Mouse (Mus musculus) stomach, embryonic 16.5 days (tissue): ENCODE data around the gene Defb36. TPM values are rescaled to one million over a fixed set of nuclear protein-coding genes. Genes with fewer than 3 reads are reported as not detected.

Experiments used
- ATAC-seq: fragments of 200-750 bp; cut with Nextera tagmentation; 2 replicates; pipeline ENCODE4 v1.8.0; 2017; ENCODE audit warnings: moderate number of reproducible peaks, moderate TSS enrichment; ENCODE audit not compliant: insufficient read depth, low FRiP score
- H3K27ac ChIP-seq: fragments of 300-500 bp; sonication (generic); 2 replicates; pipeline ENCODE4 v1.5.1; 2014; ENCODE audit warnings: low read length
- H3K27me3 ChIP-seq: fragments of 300-500 bp; sonication (generic); 2 replicates; pipeline ENCODE4 v1.6.1; 2014; ENCODE audit warnings: low read length, control low read depth, mixed read lengths; ENCODE audit not compliant: control insufficient read depth, insufficient read depth
- H3K36me3 ChIP-seq: fragments of 300-500 bp; sonication (generic); 2 replicates; pipeline ENCODE4 v1.6.1; 2014; ENCODE audit warnings: low read length; ENCODE audit not compliant: control insufficient read depth, insufficient read depth
- H3K4me1 ChIP-seq: fragments of 300-500 bp; sonication (generic); 2 replicates; pipeline ENCODE4 v1.6.1; 2014; ENCODE audit warnings: low read length, control low read depth, mixed read lengths; ENCODE audit not compliant: control insufficient read depth, insufficient read depth
- H3K4me2 ChIP-seq: fragments of 300-500 bp; sonication (generic); 2 replicates; pipeline ENCODE4 v1.6.1; 2014; ENCODE audit warnings: low read depth, low read length, mixed read lengths
- H3K4me3 ChIP-seq: fragments of 300-500 bp; sonication (generic); replicated peaks from 2 replicates; pipeline ENCODE4 v1.5.1; 2014; ENCODE audit warnings: mild to moderate bottlenecking, low read length
- H3K9ac ChIP-seq: fragments of 300-500 bp; sonication (generic); 2 replicates; pipeline ENCODE4 v1.6.1; 2014; ENCODE audit warnings: low read length
- H3K9me3 ChIP-seq: fragments of 300-500 bp; sonication (generic); replicated peaks from 2 replicates; pipeline ENCODE4 v1.6.1; 2016; ENCODE audit warnings: low read length, control low read depth; ENCODE audit not compliant: control insufficient read depth
- WGBS: fragments of 180-500 bp; shearing (Covaris S2); extraction: QIAGEN DNeasy Blood & Tissue Kit; methylation state at CpG from one replicate; pipeline ENCODE4 v1.1.7; 2014; 5-methylcytosine and 5-hydroxymethylcytosine counted together
- polyA plus RNA-seq: library from polyadenylated mRNA; unstranded; fragments of >200 nt; fragmentation: Nextera tagmentation; extraction: Ambion mirVana; gene quantifications from 2 replicates; pipeline ENCODE4 v1.2.1, GENCODE M21; 2015

Defb36 gene
- polyA plus RNA-seq, 1 experiment from 2014 or later = not detected

DNA sequence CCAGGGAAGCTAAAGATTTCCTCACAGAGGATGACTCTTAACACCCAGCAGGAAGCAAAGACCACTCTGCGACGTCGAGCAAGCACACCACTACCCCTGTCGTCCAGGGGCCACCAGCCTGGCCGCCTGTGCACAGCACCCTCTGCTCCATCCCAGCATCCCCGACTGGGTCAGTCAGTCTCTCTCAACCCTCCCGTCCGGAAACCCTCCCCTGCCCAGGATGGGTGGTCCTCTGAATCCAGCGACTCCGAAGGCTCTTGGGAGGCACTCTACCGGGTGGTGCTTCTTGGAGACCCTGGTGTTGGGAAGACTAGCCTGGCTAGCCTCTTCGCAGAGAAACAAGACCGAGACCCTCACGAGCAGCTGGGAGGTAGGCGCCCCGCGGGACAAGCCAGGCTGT is 23.9 kb downstream of the Defb36 start:
- WGBS = 48% methylated on average over 17 of the region's 17 CpGs
- no peaks in the 10 kb centered on the region for H3K9me3 ChIP-seq
- no peak for ATAC-seq
- H3K4me1 ChIP-seq = peaks cover 13% of the 10 kb centered on the region
- peak overlapping the region; percentile 68 for H3K4me2 ChIP-seq
- peak overlapping the region; percentile 66; the same call in 1 of the 2 replicates for H3K27ac ChIP-seq
- peaks cover 14% of the 10 kb centered on the region for H3K27me3 ChIP-seq
- H3K4me3 ChIP-seq = peak overlapping the region; percentile 62
- no peaks in the 10 kb centered on the region for H3K36me3 ChIP-seq
- peak overlapping the region; percentile 76 for H3K9ac ChIP-seq

DNA sequence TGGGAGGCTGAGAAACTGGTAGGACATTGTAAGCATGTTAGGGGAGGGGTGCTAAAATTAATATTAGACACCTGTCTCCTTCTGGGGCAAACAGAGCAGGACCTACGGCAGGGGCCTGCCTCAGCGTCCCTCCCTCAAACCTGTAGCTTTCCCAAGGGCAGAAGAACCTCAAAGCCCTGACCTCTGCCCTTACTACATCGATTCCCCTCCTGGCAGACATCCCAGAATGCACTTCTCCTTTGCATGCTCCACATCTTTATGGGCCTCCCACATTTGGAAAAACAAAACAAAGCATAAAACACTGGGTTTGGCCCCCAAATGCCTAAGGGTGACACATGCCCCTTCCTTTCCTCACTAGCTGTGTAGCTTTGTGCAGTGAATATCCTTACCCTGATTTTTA is 25.1 kb downstream of the Defb36 start:
- no peak overlapping the region for H3K27ac ChIP-seq
- 34% methylated on average over 3 of the region's 3 CpGs for WGBS
- no peaks in the 10 kb centered on the region for H3K9me3 ChIP-seq
- H3K36me3 ChIP-seq = no peaks in the 10 kb centered on the region
- H3K9ac ChIP-seq = no peak overlapping the region
- peak overlapping the region; percentile 62; the same call in 1 of the 2 replicates for H3K4me3 ChIP-seq
- peak overlapping the region; percentile 68 for H3K4me2 ChIP-seq
- peaks cover 14% of the 10 kb centered on the region for H3K27me3 ChIP-seq
- ATAC-seq = no peak
- H3K4me1 ChIP-seq = peaks cover 21% of the 10 kb centered on the region

GRCm38 (mm10) chr2:152629904-152630303 is 25.8 kb downstream of the Defb36 start:
- H3K4me2 ChIP-seq = no peak overlapping the region
- no peak overlapping the region for H3K4me3 ChIP-seq
- ATAC-seq = no peak
- H3K4me1 ChIP-seq = peaks cover 21% of the 10 kb centered on the region
- H3K36me3 ChIP-seq = no peaks in the 10 kb centered on the region
- peaks cover 14% of the 10 kb centered on the region for H3K27me3 ChIP-seq
- no peak overlapping the region for H3K27ac ChIP-seq
- 75% methylated on average over 6 of the region's 6 CpGs for WGBS
- H3K9me3 ChIP-seq = no peaks in the 10 kb centered on the region
- no peak overlapping the region for H3K9ac ChIP-seq

DNA sequence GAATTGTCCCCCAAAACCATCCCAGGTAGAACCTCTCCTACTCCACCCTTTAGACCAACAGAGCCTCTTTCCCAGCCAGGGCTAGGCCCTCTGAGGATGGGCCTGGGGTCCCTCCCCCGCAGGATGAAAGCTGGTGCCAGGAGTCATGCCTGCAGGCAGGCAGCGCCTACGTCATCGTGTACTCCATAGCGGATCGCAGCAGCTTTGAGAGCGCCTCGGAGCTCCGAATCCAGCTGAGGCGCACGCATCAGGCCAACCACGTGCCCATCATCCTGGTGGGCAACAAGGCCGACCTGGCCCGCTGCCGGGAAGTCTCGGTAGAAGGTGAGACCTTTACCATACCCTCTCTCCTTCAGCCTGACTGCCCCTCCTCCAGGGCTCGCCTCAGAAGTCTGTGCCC is 29.2 kb downstream of the Defb36 start:
- Histone ChIP-seq H3K4me3 (no peak overlapping the region), H3K4me1 (peaks cover 30% of the 10 kb centered on the region), H3K27me3 (peaks cover 8% of the 10 kb centered on the region; the same call in 1 of the 2 replicates), H3K9me3 (no peaks in the 10 kb centered on the region), H3K27ac (no peak overlapping the region; the same call in 1 of the 2 replicates), H3K9ac (peak overlapping the region; percentile 48), H3K36me3 (no peaks in the 10 kb centered on the region), H3K4me2 (peak overlapping the region; percentile 6; the same call in 1 of the 2 replicates)
- ATAC-seq = no peak
- WGBS = 32% methylated on average over 17 of the region's 17 CpGs

DNA sequence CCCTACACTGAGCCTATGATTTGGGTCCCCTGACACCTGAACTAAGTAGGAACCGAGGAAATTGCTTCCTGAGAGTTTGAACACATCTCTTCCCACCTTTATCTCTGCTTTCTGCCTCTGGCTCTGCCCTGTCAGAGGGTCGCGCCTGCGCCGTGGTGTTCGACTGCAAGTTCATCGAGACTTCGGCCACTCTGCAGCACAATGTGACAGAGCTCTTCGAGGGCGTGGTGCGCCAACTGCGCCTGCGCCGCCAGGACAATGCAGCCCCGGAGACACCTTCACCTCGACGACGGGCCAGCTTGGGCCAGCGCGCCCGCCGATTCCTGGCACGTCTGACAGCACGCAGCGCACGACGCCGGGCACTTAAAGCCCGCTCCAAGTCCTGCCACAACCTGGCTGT is 30.2 kb downstream of the Defb36 start:
- H3K4me1 ChIP-seq = peaks cover 30% of the 10 kb centered on the region
- H3K36me3 ChIP-seq = no peaks in the 10 kb centered on the region
- no peak overlapping the region for H3K4me3 ChIP-seq
- no peak for ATAC-seq
- H3K27me3 ChIP-seq = no peaks in the 10 kb centered on the region
- 64% methylated on average over 29 of the region's 29 CpGs for WGBS
- H3K9me3 ChIP-seq = no peaks in the 10 kb centered on the region
- H3K27ac ChIP-seq = no peak overlapping the region
- no peak overlapping the region for H3K4me2 ChIP-seq
- H3K9ac ChIP-seq = no peak overlapping the region

- WGBS = 47% methylated on average over 23 of the region's 23 CpGs
- Histone ChIP-seq H3K27me3 (no peaks in the 10 kb centered on the region), H3K9me3 (no peaks in the 10 kb centered on the region), H3K4me1 (peaks cover 34% of the 10 kb centered on the region), H3K4me2 (peak overlapping the region; percentile 43), H3K4me3 (0 out of 2 replicates have a peak overlapping the region, but pooled peaks have one; percentile 7), H3K27ac (peak overlapping the region; percentile 96), H3K36me3 (no peaks in the 10 kb centered on the region), H3K9ac (peak overlapping the region; percentile 56)
- peak; percentile 74 for ATAC-seq
Observed at GRCm38 (mm10) chr2:152636246-152637005, 32.3 kb downstream of the Defb36 start.

DNA sequence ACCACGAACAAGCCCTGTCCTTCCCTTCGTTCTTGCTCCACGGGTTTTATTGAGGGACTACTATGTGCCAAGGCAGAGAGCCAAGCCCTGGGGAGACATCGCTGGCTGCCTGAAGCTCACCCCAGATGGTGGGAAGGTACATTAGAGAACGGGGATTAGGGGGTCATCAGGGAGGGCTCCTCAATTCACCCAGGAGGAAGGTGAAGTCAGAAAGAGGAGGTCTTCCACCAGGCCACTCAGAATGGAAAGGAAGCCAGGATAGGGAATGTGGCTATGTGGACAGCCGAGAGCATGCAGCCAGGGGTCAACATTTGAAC is 32.8 kb downstream of the Defb36 start:
- Histone ChIP-seq H3K4me2 (no peak overlapping the region), H3K4me3 (no peak overlapping the region), H3K36me3 (no peaks in the 10 kb centered on the region), H3K27me3 (no peaks in the 10 kb centered on the region), H3K9me3 (no peaks in the 10 kb centered on the region), H3K27ac (peak overlapping the region; percentile 96), H3K4me1 (peaks cover 34% of the 10 kb centered on the region), H3K9ac (peak overlapping the region; percentile 50)
- ATAC-seq = no peak; the same call in 1 of the 2 replicates
- 56% methylated on average over 6 of the region's 6 CpGs for WGBS

DNA sequence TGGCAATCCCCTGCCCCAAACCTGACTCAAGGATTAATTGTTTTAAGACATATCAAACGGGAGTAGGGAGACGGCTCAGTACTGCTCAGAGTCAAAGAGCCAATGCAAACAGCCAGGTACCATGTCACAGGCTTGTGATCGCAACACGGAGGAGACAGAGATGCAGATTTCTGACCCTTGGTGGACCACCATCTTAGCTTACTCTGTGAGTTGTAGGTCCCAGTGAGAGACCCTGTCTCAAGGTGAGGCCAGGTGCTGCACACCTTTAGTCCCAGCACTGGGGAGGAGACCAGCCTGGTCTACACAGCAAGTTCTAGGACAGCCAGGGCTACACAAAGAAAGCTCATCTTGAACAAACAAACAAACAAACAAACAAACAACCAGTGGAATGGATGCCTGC is 33.3 kb downstream of the Defb36 start:
- WGBS = 81% methylated on average over 4 of the region's 4 CpGs
- Histone ChIP-seq H3K9ac (no peak overlapping the region), H3K27me3 (no peaks in the 10 kb centered on the region), H3K4me2 (no peak overlapping the region), H3K4me1 (peaks cover 34% of the 10 kb centered on the region), H3K9me3 (no peaks in the 10 kb centered on the region), H3K36me3 (no peaks in the 10 kb centered on the region), H3K27ac (peak overlapping the region; percentile 96), H3K4me3 (no peak overlapping the region)
- ATAC-seq = no peak

GRCm38 (mm10) chr2:152638865-152639264 is 34.7 kb downstream of the Defb36 start:
- H3K36me3 ChIP-seq = no peaks in the 10 kb centered on the region
- ATAC-seq = no peak
- no peak overlapping the region for H3K4me2 ChIP-seq
- 47% methylated on average over 6 of the region's 6 CpGs for WGBS
- H3K9me3 ChIP-seq = no peaks in the 10 kb centered on the region
- no peaks in the 10 kb centered on the region for H3K27me3 ChIP-seq
- peaks cover 20% of the 10 kb centered on the region for H3K4me1 ChIP-seq
- H3K4me3 ChIP-seq = no peak overlapping the region
- peak overlapping the region; percentile 96 for H3K27ac ChIP-seq
- no peak overlapping the region for H3K9ac ChIP-seq
